Mouse (Mus musculus) left cerebral cortex, postnatal 36 days (tissue): ENCODE measurements around the gene Tmem237. TPM values are rescaled to one million over a fixed set of nuclear protein-coding genes. Genes with fewer than 3 reads are reported as not detected.

ENCODE experiments used
- DNase-seq, 2 experiments: peaks; one replicate each; pipeline ENCODE4 v3.0.0; 2021 to 2022; ENCODE audit warnings: low spot score in 2 of 2, mixed read lengths in 1 of 2
- intact Hi-C: fragments of 180-260 bp; cut with DNase I; formaldehyde crosslinking; loops from one replicate; pipeline ENCODE4 v1.15.1; 2025
- total RNA-seq, 2 experiments: library from RNA; stranded (reverse); gene quantifications; 2 replicates each; pipeline ENCODE4 v1.2.3; 2021

The Tmem237 gene
- total RNA-seq, 2 experiments from 2014 or later, result 30.2 to 32.2 TPM

DNA sequence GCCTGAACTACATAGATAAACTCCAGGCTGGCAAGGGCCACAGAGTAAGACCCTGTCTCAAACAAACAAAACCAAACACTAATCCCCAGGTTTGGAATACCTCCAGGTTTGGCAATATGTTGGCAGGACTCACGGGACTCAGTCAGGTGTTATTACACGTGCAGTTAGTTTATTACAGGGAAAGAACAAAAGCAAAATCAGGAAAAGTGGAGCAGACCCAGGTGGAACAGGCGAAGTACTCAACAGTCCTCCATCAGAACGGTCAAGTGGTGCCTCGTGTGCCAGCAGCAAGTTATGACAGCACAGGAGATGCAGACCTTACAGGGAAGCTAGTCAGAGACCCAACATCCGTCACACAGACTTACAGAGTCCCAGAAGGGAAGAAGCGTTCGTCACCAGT, 9.7 kb downstream of the Tmem237 start:
- DNase-seq, result no peak
- intact Hi-C loops, result no loop called here

GRCm38 (mm10) chr1:59102071-59102470, 18.1 kb downstream of the Tmem237 start:
- no peak for DNase-seq
- intact Hi-C loops, result no loop called here

DNA sequence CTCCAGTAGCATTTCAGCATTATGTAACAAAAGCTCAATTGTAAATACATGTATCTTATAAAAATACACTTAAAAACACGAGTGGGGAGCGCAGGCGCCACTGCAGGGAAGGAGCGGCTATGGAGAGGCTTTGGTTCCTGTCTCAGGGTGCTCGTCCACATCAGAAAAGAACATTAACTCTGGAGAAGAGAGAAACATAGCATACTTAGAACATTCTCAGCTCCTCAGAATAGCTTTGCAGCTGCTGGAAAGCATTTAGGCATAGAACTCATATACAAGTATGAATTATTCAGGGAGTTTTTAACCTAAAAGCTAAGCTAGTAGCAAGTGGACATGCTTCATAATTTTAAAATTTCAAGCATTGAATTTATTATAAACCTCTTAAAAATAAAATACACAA, 19.2 kb downstream of the Tmem237 start:
- intact Hi-C loops, result no loop called here
- DNase-seq, result no peak

- no peak for DNase-seq
- intact Hi-C loops, result no loop called here
These were observed 25.5 kb downstream of the Tmem237 start, which contains the start of gene C2cd6 for GRCm38 (mm10) chr1:59094705-59095104. C2cd6 (minus strand) TSS chr1:59094900.

- DNase-seq, result no peak
- intact Hi-C loops, result no loop called here
These were observed 49.3 kb downstream of the Tmem237 start for GRCm38 (mm10) chr1:59070867-59071266.

- intact Hi-C loops, result no loop called here
- DNase-seq, result peak in 1 of 2 experiments; percentile 6
These were observed 52.2 kb downstream of the Tmem237 start for GRCm38 (mm10) chr1:59067976-59068375.

GRCm38 (mm10) chr1:59063697-59064096, 56.5 kb downstream of the Tmem237 start:
- intact Hi-C loops, result no loop called here
- DNase-seq, result no peak

DNA sequence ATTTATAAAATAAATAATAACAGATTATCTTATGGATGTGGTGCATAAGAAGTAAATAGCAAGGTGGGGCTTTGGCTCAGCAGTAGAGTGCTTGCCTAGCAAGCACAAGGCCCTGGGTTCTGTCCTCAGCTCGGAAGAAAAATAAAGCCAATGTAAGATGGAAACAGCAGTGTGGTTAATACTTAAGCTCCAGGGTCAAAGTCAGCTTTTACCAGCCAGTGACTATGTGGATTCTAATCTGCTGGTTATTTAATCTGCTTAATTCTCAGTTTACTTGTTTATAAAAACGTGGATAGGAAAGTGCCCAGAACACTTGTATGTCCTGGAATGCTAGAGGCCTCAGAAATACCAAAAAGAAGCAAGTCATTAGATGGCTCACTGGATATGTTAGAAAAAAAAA, 63.3 kb downstream of the Tmem237 start:
- no peak for DNase-seq
- intact Hi-C loops, result no loop called here

GRCm38 (mm10) chr1:59051306-59051705, 68.9 kb downstream of the Tmem237 start:
- no peak for DNase-seq
- intact Hi-C loops, result no loop called here

Other genes starting within 250 kb of the Tmem237 start
- 100 to 1,000 TPM; 157 to 160 TPM for gene Trak2, start 147.0 kb downstream of the Tmem237 start, total RNA-seq
- gene Stradb, start 146.9 kb downstream of the Tmem237 start, total RNA-seq, result 10 to 100 TPM; 56.8 to 61.5 TPM
- not detected for gene C2cd6, start 25.5 kb downstream of the Tmem237 start, total RNA-seq
- 1 to 10 TPM in 1 of 2 experiments, under 1 TPM in 1; 0.79 to 2.0 TPM for gene Mpp4, start 43.0 kb upstream of the Tmem237 start, total RNA-seq
- gene Als2, start 116.8 kb upstream of the Tmem237 start, total RNA-seq, result 10 to 100 TPM; 37.2 to 37.9 TPM
- gene Cdk15, start 136.5 kb upstream of the Tmem237 start, total RNA-seq, result 1 to 10 TPM in 1 of 2 experiments, under 1 TPM in 1; 0.35 to 1.1 TPM